Mouse (Mus musculus): ENCODE data around the gene Speer4e. TPM values are rescaled to one million over a fixed set of nuclear protein-coding genes. Genes with fewer than 3 reads are reported as not detected.
"Not testable (repeated sequence)": the region's sequence is repeated elsewhere in the genome, so short reads cannot be mapped to it uniquely, and the experiment has no call there.

Speer4e gene
- total and polyA plus RNA-seq, 3 experiments: not detected

DNA sequence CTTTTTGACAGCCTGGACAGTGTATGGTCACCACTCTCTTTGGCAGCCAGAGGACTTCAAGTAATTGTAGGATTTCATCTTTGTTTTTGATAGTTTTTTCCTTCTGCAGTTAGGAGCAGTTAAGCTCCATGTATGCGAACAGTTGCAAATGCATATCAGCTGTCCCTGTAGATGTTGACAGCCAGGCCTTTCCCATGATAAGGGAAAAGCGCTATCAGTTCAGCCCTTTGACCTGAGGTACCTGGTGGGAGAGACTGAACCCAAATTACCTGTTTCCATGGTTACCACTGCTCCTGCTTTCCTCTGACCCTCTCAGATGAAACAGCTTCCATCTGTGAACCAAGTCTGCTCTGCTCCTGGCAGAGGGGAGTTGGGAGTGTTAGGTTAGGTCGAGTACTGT is 46.0 kb downstream of the Speer4e start:
- Histone ChIP-seq H3K27ac (ENCODE audit: insufficient read depth, low read depth) (no peak overlapping the region), H3K27me3 (replicated peaks) (no peaks in the 10 kb centered on the region), H3K9ac (ENCODE audit: insufficient read depth, low read depth) (no peak overlapping the region), H3K36me3 (replicated peaks in 1 of 2; ENCODE audit: control insufficient read depth in 1 of 2, insufficient read depth in 1 of 2, low read length in 1 of 2) (no peaks in the 10 kb centered on the region), H3K9me3 (replicated peaks; ENCODE audit: low read length) (peaks cover 64% of the 10 kb centered on the region), H3K79me2 (replicated peaks; ENCODE audit: control insufficient read depth, extremely low read depth, insufficient read depth, poor library complexity, severe bottlenecking) (no peaks in the 10 kb centered on the region), H3K4me2 (ENCODE audit: insufficient read depth, low read depth, poor library complexity, severe bottlenecking) (no peak overlapping the region), H3K4me3 (replicated peaks in 1 of 3; ENCODE audit: low read depth in 2 of 3, low read length in 2 of 3, poor library complexity in 1 of 3) (no peak overlapping the region), H3K4me1 (ENCODE audit: control insufficient read depth in 1 of 2, insufficient read depth in 2 of 2) (no peaks in the 10 kb centered on the region)
- dilution Hi-C loops (cut with MboI; ENCODE audit: extremely low pct_ligation_motif_present, extremely low pct_unique_long_range_greater_than_20kb, low sequenced_read_pairs): no loop called here
- no peak for TF ChIP-seq MAX (IDR thresholded peaks at IDR 0.05; ENCODE audit: low read length)
- no peak for TF ChIP-seq USF1 (IDR thresholded peaks at IDR 0.05; ENCODE audit: low read depth, low read length)
- TF ChIP-seq CTCF (conservative IDR thresholded peaks at IDR 0.05 in 1 of 2, IDR thresholded peaks at IDR 0.05 in 1 of 2; ENCODE audit: low read depth in 2 of 2, low read length in 2 of 2): no peak
- TF ChIP-seq USF2 (conservative IDR thresholded peaks at IDR 0.05; ENCODE audit: low read depth, low read length): no peak
- no peak for TF ChIP-seq EP300 (IDR thresholded peaks at IDR 0.05; ENCODE audit: low read length)
- no peak for TF ChIP-seq MAFK (IDR thresholded peaks at IDR 0.05; ENCODE audit: insufficient replicate concordance, low read length)
- DNase-seq (ENCODE audit: extremely low read depth): no peak
- in situ Hi-C loops (cut with MboI; ENCODE audit: low pct_ligation_motif_present, low pct_unique_long_range_greater_than_20kb, low sequenced_read_pairs): no loop called here

DNA sequence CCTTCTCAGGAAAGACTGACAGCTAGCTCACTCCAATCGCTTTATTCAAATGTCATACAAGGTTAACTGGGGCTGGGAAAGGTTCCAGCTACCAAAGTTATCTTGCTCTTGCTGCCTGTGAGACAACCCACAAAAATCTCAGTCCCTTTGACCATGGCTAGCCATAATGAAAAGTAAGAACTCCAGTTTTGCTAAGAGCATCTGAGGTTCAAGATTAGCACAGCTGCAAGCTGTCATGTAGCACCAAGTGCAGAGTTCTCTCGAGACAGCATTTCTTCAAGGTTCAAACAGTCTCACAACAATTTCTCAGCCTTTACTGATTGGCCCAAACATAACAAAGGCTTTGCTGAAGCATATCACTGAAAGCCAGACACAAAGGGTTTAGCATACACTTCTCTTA is 52.9 kb downstream of the Speer4e start:
- H3K27me3 ChIP-seq (replicated peaks); H3K79me2 ChIP-seq (replicated peaks; ENCODE audit: control insufficient read depth, extremely low read depth, insufficient read depth, poor library complexity, severe bottlenecking); in situ Hi-C loops (cut with MboI; ENCODE audit: low pct_ligation_motif_present, low pct_unique_long_range_greater_than_20kb, low sequenced_read_pairs); H3K27ac ChIP-seq (ENCODE audit: insufficient read depth, low read depth); dilution Hi-C loops (cut with MboI; ENCODE audit: extremely low pct_ligation_motif_present, extremely low pct_unique_long_range_greater_than_20kb, low sequenced_read_pairs); H3K4me3 ChIP-seq (replicated peaks in 1 of 3; ENCODE audit: low read depth in 2 of 3, low read length in 2 of 3, poor library complexity in 1 of 3); H3K4me1 ChIP-seq (ENCODE audit: control insufficient read depth in 1 of 2, insufficient read depth in 2 of 2); DNase-seq (ENCODE audit: extremely low read depth); H3K9ac ChIP-seq (ENCODE audit: insufficient read depth, low read depth); H3K4me2 ChIP-seq (ENCODE audit: insufficient read depth, low read depth, poor library complexity, severe bottlenecking); H3K36me3 ChIP-seq (replicated peaks in 1 of 2; ENCODE audit: control insufficient read depth in 1 of 2, insufficient read depth in 1 of 2, low read length in 1 of 2): not testable (repeated sequence)
- peaks cover 14% of the 10 kb centered on the region for H3K9me3 ChIP-seq (replicated peaks; ENCODE audit: low read length)

Other genes starting within 250 kb of the Speer4e start
- gene Gm9758, start 23.5 kb downstream of the Speer4e start, total RNA-seq (2012; rRNA removed): not detected in 2 replicates
- not detected in 2 replicates for gene Gm9758, start 23.5 kb downstream of the Speer4e start, total RNA-seq (2014; rRNA removed)
- not detected in 2 replicates for gene Gm9758, start 23.5 kb downstream of the Speer4e start, polyA plus RNA-seq (2012; ENCODE audit: insufficient read length, low read depth)
- gene Gm10354, start 40.5 kb upstream of the Speer4e start, total RNA-seq (2012; rRNA removed): not detected in 2 replicates
- gene Gm10354, start 40.5 kb upstream of the Speer4e start, total RNA-seq (2014; rRNA removed): not detected in 2 replicates
- gene Gm10354, start 40.5 kb upstream of the Speer4e start, polyA plus RNA-seq (2012; ENCODE audit: insufficient read length, low read depth): not detected in 2 replicates
- not detected in 2 replicates for gene Gm17019, start 94.6 kb upstream of the Speer4e start, total RNA-seq (2012; rRNA removed)
- not detected in 2 replicates for gene Gm17019, start 94.6 kb upstream of the Speer4e start, total RNA-seq (2014; rRNA removed)
- not detected in 2 replicates for gene Gm17019, start 94.6 kb upstream of the Speer4e start, polyA plus RNA-seq (2012; ENCODE audit: insufficient read length, low read depth)

Data from CH12.LX (cell line).